Mouse (Mus musculus) kidney, embryonic 16.5 days (tissue): ENCODE results near the gene Ttc39d. TPM values are rescaled to one million over a fixed set of nuclear protein-coding genes. Genes with fewer than 3 reads are reported as not detected.

Experiments used
- ATAC-seq: fragments of 200-750 bp; cut with Nextera tagmentation; 2 replicates; pipeline ENCODE4 v1.8.0; 2017; ENCODE audit warnings: moderate TSS enrichment; ENCODE audit not compliant: low FRiP score, low TSS enrichment
- H3K27ac ChIP-seq: fragments of 300-500 bp; sonication (generic); 2 replicates; pipeline ENCODE4 v1.5.1; 2014; ENCODE audit warnings: low read length
- H3K27me3 ChIP-seq: fragments of 300-500 bp; sonication (generic); 2 replicates; pipeline ENCODE4 v1.6.1; 2014; ENCODE audit warnings: low read length, control low read depth, mixed read lengths; ENCODE audit not compliant: insufficient read depth
- H3K36me3 ChIP-seq: fragments of 300-500 bp; sonication (generic); 2 replicates; pipeline ENCODE4 v1.6.1; 2014; ENCODE audit warnings: low read length, control low read depth, mixed read lengths; ENCODE audit not compliant: insufficient read depth
- H3K4me1 ChIP-seq: fragments of 300-500 bp; sonication (generic); 2 replicates; pipeline ENCODE4 v1.6.1; 2014; ENCODE audit warnings: low read length, control low read depth, mixed read lengths; ENCODE audit not compliant: insufficient read depth
- H3K4me2 ChIP-seq: fragments of 300-500 bp; sonication (generic); replicated peaks from 2 replicates; pipeline ENCODE4 v1.6.1; 2014; ENCODE audit warnings: low read depth, low read length
- H3K4me3 ChIP-seq: fragments of 300-500 bp; sonication (generic); 2 replicates; pipeline ENCODE4 v1.5.1; 2014; ENCODE audit warnings: mild to moderate bottlenecking, low read length
- H3K9ac ChIP-seq: fragments of 300-500 bp; sonication (generic); replicated peaks from 2 replicates; pipeline ENCODE4 v1.6.1; 2014; ENCODE audit warnings: low read length
- H3K9me3 ChIP-seq: fragments of 300-500 bp; sonication (generic); 2 replicates; pipeline ENCODE4 v1.6.1; 2016; ENCODE audit warnings: low read length, control low read depth
- WGBS: fragments of 180-500 bp; shearing (Covaris S2); extraction: QIAGEN DNeasy Blood & Tissue Kit; methylation state at CpG from one replicate; pipeline ENCODE4 v1.1.7; 2014; 5-methylcytosine and 5-hydroxymethylcytosine counted together
- polyA plus RNA-seq: library from polyadenylated mRNA; unstranded; fragments of >200 nt; fragmentation: Nextera tagmentation; extraction: Ambion mirVana; gene quantifications from 2 replicates; pipeline ENCODE4 v1.2.1, GENCODE M21; 2015

Gene Ttc39d
- polyA plus RNA-seq, 1 experiment from 2014 or later, result not detected

DNA sequence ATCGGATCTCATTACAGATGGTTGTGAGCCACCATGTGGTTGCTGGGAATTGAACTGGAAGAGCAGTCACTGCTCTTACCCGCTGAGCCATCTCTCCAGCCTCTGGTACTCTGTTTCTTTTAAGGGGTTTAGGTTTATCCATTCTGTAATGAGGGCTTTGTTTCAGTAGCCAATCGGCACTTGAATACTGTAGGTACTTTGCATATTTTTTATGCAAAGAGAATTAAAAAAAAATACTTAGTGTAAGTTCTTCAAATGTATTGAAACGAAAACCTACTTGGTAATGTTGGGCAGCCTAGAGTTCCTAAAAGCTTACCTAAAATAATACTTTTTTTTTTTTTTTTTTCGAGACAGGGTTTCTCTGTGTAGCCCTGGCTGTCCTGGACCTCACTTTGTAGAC, 30.2 kb downstream of the Ttc39d start:
- H3K9ac ChIP-seq, result no peak overlapping the region
- ATAC-seq, result no peak
- H3K4me1 ChIP-seq, result no peaks in the 10 kb centered on the region; the same call in 1 of the 2 replicates
- H3K9me3 ChIP-seq, result no peaks in the 10 kb centered on the region
- WGBS, result 90% methylated on average over 5 of the region's 5 CpGs
- H3K27ac ChIP-seq, result no peak overlapping the region
- no peaks in the 10 kb centered on the region for H3K27me3 ChIP-seq
- no peak overlapping the region for H3K4me2 ChIP-seq
- peaks cover 20% of the 10 kb centered on the region for H3K36me3 ChIP-seq
- no peak overlapping the region for H3K4me3 ChIP-seq

DNA sequence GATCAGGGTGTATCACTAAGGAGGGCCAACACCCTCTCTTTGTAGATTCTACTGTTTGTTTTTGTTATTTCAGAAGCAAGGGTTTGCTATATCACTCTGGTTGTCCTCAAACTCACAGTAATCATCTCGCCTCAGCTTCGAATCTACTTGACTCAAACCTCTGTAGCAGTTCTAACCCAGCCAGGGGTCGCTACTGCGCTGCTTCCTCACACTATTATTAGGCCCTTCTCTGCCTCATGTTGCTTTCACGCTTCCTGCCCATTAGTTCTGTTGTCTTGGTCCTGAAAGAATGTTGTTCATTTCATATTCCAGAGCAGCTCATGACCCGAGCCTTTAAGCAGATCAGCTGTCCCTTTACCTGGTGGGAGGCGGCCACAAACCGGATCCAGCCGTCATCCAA, 34.3 kb downstream of the Ttc39d start:
- Histone ChIP-seq H3K4me3 (no peak overlapping the region), H3K27ac (no peak overlapping the region), H3K27me3 (no peaks in the 10 kb centered on the region), H3K9ac (no peak overlapping the region), H3K4me2 (no peak overlapping the region), H3K36me3 (peaks cover 48% of the 10 kb centered on the region), H3K9me3 (no peaks in the 10 kb centered on the region), H3K4me1 (no peaks in the 10 kb centered on the region)
- no peak for ATAC-seq
- 80% methylated on average over 9 of the region's 9 CpGs for WGBS

DNA sequence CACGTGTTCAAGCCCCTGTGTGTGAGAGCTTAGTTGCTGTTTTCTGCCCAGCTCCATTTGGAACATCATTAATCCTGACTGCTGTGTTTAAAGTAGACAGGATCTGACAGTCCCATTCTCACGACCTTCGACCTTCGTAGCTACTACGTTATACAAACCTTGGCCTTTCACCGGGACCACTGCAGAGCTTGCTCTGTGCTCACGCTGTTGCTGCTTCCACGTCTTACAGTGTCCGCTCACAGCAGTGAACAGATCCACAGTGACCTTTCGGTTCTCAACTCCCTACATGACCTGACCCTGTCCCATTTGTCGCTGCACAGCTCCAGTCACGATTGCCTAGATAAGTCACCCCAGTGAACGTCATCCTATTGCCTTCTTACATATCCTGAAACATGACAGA, 35.9 kb downstream of the Ttc39d start:
- Histone ChIP-seq H3K27me3 (no peaks in the 10 kb centered on the region), H3K9ac (no peak overlapping the region), H3K4me3 (no peak overlapping the region), H3K4me1 (no peaks in the 10 kb centered on the region), H3K36me3 (peaks cover 56% of the 10 kb centered on the region), H3K9me3 (no peaks in the 10 kb centered on the region), H3K27ac (no peak overlapping the region), H3K4me2 (no peak overlapping the region)
- WGBS, result 53% methylated on average over 13 of the region's 13 CpGs
- no peak for ATAC-seq

DNA sequence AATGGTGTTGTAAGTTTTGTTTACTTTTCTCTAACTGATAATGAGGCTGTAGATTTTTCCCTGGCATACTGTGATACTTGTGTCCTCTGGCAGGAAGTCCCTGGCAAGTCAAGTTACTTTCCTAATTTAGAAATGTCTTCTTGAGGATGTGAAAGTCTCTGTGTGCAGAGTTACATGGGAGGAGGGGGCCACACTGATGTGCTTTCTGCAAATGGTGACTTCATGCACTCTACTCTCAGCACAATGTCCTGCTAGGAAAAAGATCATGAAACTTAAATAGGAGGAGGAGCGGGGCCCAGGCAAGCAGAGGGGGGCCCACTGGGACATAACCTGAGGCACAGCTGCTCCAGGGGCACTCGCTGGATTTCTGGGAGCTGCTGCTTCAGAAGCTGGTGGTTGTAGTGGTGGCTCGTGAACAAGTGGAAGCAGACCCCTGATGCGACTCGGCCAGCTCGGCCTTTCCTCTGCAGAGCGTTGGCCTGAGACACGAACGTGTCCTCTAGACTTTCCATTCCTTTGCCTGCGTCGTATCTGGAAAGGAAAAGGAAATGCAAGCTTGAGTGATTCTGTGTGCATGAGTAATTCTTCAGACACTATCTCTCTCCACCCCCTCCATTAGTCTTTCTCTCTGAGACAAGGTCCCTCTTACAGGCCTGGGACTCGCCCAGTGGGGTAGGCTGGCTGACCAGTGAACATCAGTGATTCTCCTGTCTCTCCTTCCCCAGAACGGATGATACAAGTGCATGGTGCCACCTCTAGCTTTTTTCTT, 45.7 kb downstream of the Ttc39d start:
- Histone ChIP-seq H3K4me3 (no peak overlapping the region), H3K27me3 (no peaks in the 10 kb centered on the region), H3K27ac (peak overlapping the region; percentile 1; the same call in 1 of the 2 replicates), H3K36me3 (peaks cover 81% of the 10 kb centered on the region), H3K9me3 (no peaks in the 10 kb centered on the region), H3K4me2 (no peak overlapping the region), H3K4me1 (peaks cover 5% of the 10 kb centered on the region; the same call in 1 of the 2 replicates), H3K9ac (no peak overlapping the region)
- 49% methylated on average over 13 of the region's 13 CpGs for WGBS
- peak; percentile 57; the same call in 1 of the 2 replicates for ATAC-seq

DNA sequence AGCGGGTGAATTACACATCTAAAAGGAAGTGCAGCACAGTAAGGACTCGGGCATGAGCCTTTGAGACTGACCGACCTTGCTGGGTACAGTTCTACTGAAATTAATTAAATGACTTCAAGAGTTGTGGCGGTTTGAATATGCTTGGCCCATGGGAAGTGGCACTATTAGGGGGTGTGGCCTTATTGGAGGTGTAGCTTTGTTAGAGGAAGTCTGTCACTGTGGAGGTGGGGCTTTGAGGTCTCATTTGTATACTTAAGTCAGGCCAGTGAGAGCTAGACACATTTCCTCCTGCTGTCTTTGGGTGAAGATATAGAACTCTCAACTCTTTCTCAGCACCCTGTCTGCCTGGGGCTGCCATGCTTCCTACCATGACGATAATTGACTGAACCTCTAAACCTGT, 47.2 kb downstream of the Ttc39d start:
- no peak overlapping the region for H3K9ac ChIP-seq
- H3K27me3 ChIP-seq, result no peaks in the 10 kb centered on the region
- H3K36me3 ChIP-seq, result peaks cover 79% of the 10 kb centered on the region
- H3K4me1 ChIP-seq, result peaks cover 5% of the 10 kb centered on the region; the same call in 1 of the 2 replicates
- H3K4me3 ChIP-seq, result no peak overlapping the region
- no peaks in the 10 kb centered on the region for H3K9me3 ChIP-seq
- H3K4me2 ChIP-seq, result no peak overlapping the region
- no peak overlapping the region for H3K27ac ChIP-seq
- 97% methylated on average over 5 of the region's 5 CpGs for WGBS
- no peak for ATAC-seq

DNA sequence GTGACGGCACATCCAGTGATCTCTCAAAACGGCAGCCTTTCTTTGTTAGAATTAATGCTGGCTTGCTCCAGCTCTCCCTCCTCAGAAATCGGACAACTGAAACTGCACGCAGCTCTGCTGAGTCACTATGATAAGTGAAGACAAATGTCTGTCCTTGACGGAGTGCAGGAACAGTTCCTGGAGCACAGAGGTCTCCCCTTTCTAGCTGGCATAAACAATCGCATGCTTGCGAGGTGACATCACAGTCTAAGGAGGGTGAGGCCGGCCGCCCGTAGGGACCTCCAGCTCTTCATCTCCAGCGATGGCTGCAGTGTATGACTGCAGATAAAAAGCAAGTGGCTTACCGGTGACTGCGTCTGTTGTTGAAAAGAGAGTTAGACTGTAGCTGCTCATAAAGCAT, 47.9 kb downstream of the Ttc39d start:
- no peak for ATAC-seq
- peaks cover 79% of the 10 kb centered on the region for H3K36me3 ChIP-seq
- H3K9ac ChIP-seq, result no peak overlapping the region
- 59% methylated on average over 13 of the region's 13 CpGs for WGBS
- no peak overlapping the region for H3K27ac ChIP-seq
- no peaks in the 10 kb centered on the region for H3K27me3 ChIP-seq
- H3K4me2 ChIP-seq, result no peak overlapping the region
- H3K9me3 ChIP-seq, result no peaks in the 10 kb centered on the region
- H3K4me1 ChIP-seq, result peaks cover 5% of the 10 kb centered on the region; the same call in 1 of the 2 replicates
- no peak overlapping the region for H3K4me3 ChIP-seq

DNA sequence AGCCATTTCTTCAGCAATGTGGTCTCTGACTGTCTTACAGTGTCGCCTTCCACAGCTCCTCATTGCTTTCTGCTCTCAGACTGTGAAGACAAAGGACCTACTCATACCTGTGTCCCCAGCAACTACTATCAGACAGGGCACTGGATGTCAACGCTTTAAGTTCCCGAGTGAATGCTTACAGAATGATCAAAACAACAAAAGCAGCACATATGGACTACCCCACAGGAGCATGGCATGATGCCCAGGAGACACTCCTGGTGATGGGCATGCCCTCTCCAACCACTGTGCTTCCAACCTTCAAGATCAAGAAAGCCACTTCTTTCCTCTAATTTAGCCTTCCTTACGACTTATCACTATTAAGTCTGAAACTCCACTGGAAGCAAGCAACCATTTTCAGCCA, 59.8 kb downstream of the Ttc39d start:
- WGBS, result 95% methylated on average over 4 of the region's 4 CpGs

More for the DNA sequence above, 59.8 kb downstream of the Ttc39d start:
- H3K4me1 ChIP-seq, result no peaks in the 10 kb centered on the region
- no peaks in the 10 kb centered on the region for H3K9me3 ChIP-seq
- H3K27me3 ChIP-seq, result no peaks in the 10 kb centered on the region
- H3K27ac ChIP-seq, result no peak overlapping the region
- no peak for ATAC-seq
- H3K9ac ChIP-seq, result no peak overlapping the region
- H3K4me3 ChIP-seq, result no peak overlapping the region
- no peak overlapping the region for H3K4me2 ChIP-seq
- peaks cover 68% of the 10 kb centered on the region for H3K36me3 ChIP-seq

Other genes starting within 250 kb of the Ttc39d start
- 56.9 and 59.2 TPM in 2 replicates for gene Hnrnpll, start 145.1 kb upstream of the Ttc39d start, polyA plus RNA-seq
- 23.5 and 26.2 TPM in 2 replicates for gene Galm, start 80.0 kb upstream of the Ttc39d start, polyA plus RNA-seq
- gene Srsf7, start 153 bp upstream of the Ttc39d start, polyA plus RNA-seq, result 618 and 645 TPM in 2 replicates
- gene Gemin6, start 17.0 kb downstream of the Ttc39d start, polyA plus RNA-seq, result 40.9 and 45.1 TPM in 2 replicates
- gene Morn2, start 82.7 kb downstream of the Ttc39d start, polyA plus RNA-seq, result 38.9 and 39.7 TPM in 2 replicates
- 15.4 and 15.9 TPM in 2 replicates for gene Dhx57, start 83.0 kb downstream of the Ttc39d start, polyA plus RNA-seq
- gene Arhgef33, start 99.9 kb downstream of the Ttc39d start, polyA plus RNA-seq, result 0.55 and 0.92 TPM in 2 replicates
- 1.1 TPM in 2 replicates for gene Gm10190, start 166.1 kb downstream of the Ttc39d start, polyA plus RNA-seq